ENCODE assay signal across 10 mouse cellular contexts in the genomic region with DNA sequence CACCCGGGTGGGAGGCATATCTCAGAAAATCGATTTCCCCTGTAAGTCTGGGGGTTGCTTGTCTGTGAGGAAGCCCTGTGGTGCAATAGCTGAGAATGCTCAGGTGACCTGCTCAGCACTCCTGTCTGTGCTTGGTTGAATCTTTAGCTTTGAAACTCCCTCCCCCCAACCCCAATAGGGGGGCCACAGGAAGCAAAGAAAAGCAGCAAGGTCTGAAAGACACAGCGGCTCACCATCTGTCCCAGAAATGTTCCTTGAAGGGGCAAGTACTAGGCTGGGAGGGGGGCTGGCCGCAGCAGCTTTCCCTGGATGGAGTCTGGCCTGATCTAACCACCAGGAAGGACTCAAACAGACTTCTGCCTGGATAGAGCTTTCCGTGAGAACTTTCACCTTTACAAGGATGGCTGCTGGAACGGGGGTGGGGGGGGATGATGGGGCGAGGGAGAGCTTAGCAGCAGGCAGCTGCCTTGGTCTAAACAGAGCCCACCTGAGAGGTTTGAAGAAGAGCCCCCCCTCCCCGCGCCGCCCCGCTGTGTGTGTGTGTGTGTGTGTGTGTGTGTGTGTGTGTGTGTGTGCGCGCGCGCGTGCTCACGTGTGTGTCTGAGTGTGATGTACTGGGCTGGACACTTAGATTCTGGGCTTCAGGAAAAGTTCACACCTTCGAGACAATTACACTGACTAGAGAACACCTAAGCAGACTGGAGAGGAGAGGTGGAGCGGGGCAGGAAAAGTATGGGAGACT. TPM values are rescaled to one million over a fixed set of nuclear protein-coding genes. Genes with fewer than 3 reads are reported as not detected.
DNase-seq lines count a peak whose midpoint lies in the region; ATAC-seq and TF ChIP-seq lines count a peak whose summit lies in the region.
"Had no signal": no experiment of that assay in that cellular context is flagged by ENCODE, and none has a peak within 500 bp of the region (broad histone marks: within the 10 kb centered on the region; RNA-seq: fewer than 3 reads in every experiment).

No protein-coding gene starts in this region.

- H3K36me3 ChIP-seq in kidney, embryonic 16.5 days (ENCODE audit: insufficient read depth, low read length), result no peaks in the 10 kb centered on the region
- no peaks in the 10 kb centered on the region for H3K36me3 ChIP-seq in embryonic facial prominence, embryonic 11.5 days (replicated peaks; ENCODE audit: control insufficient read depth, insufficient read depth, low read depth, low read length)
- no peaks in the 10 kb centered on the region for H3K36me3 ChIP-seq in hindbrain, postnatal 0 days (ENCODE audit: insufficient read depth, low read length)
- H3K36me3 ChIP-seq in neural tube, embryonic 11.5 days (ENCODE audit: control insufficient read depth, insufficient read depth, low read length), result no peaks in the 10 kb centered on the region

- H3K4me2 ChIP-seq in kidney, embryonic 16.5 days (replicated peaks; ENCODE audit: low read depth, low read length), result peak overlapping the region; percentile 99
- peak overlapping the region; percentile 25 for H3K4me2 ChIP-seq in embryonic facial prominence, embryonic 11.5 days (ENCODE audit: low read depth, low read length)
- H3K4me2 ChIP-seq in hindbrain, postnatal 0 days (ENCODE audit: low read depth, low read length), result peak overlapping the region; percentile 84
- H3K4me2 ChIP-seq in neural tube, embryonic 11.5 days (ENCODE audit: low read depth), result peak overlapping the region; percentile 79

- H3K27me3 ChIP-seq in kidney, embryonic 16.5 days (ENCODE audit: insufficient read depth, low read length), result peaks cover 45% of the 10 kb centered on the region
- peaks cover 29% of the 10 kb centered on the region for H3K27me3 ChIP-seq in embryonic facial prominence, embryonic 11.5 days (ENCODE audit: control insufficient read depth, insufficient read depth, low read length)
- no peaks in the 10 kb centered on the region for H3K27me3 ChIP-seq in hindbrain, postnatal 0 days (ENCODE audit: insufficient read depth, low read length)
- H3K27me3 ChIP-seq in neural tube, embryonic 11.5 days (ENCODE audit: control insufficient read depth, insufficient read depth, low read length), result peaks cover 18% of the 10 kb centered on the region

- no peaks in the 10 kb centered on the region for H3K9me3 ChIP-seq in kidney, embryonic 16.5 days (ENCODE audit: low read length)
- H3K9me3 ChIP-seq in embryonic facial prominence, embryonic 11.5 days (replicated peaks; ENCODE audit: control insufficient read depth, low read length), result no peaks in the 10 kb centered on the region
- H3K9me3 ChIP-seq in hindbrain, postnatal 0 days (ENCODE audit: low read length), result no peaks in the 10 kb centered on the region
- H3K9me3 ChIP-seq in neural tube, embryonic 11.5 days (ENCODE audit: control insufficient read depth, low read length), result no peaks in the 10 kb centered on the region

- H3K27ac ChIP-seq in kidney, embryonic 16.5 days (ENCODE audit: low read length), result no peak overlapping the region
- no peak overlapping the region for H3K27ac ChIP-seq in embryonic facial prominence, embryonic 11.5 days (replicated peaks; ENCODE audit: low read depth, low read length)
- H3K27ac ChIP-seq in hindbrain, postnatal 0 days, result no peak overlapping the region
- H3K27ac ChIP-seq in neural tube, embryonic 11.5 days (ENCODE audit: low read depth, low read length), result no peak overlapping the region
- H3K27ac ChIP-seq: macrophage had no signal

- 7% methylated on average over 15 of the region's 19 CpGs for WGBS in kidney, embryonic 16.5 days
- WGBS in embryonic facial prominence, embryonic 11.5 days, result 8% methylated on average over 15 of the region's 19 CpGs
- 9% methylated on average over 18 of the region's 19 CpGs for WGBS in hindbrain, postnatal 0 days
- 18% methylated on average over 17 of the region's 19 CpGs for WGBS in neural tube, embryonic 11.5 days

- peaks cover 13% of the 10 kb centered on the region for H3K4me1 ChIP-seq in kidney, embryonic 16.5 days (ENCODE audit: insufficient read depth, low read length)
- H3K4me1 ChIP-seq in embryonic facial prominence, embryonic 11.5 days (ENCODE audit: control insufficient read depth, insufficient read depth, low read length), result no peaks in the 10 kb centered on the region; the same call in 1 of the 2 replicates
- peaks cover 14% of the 10 kb centered on the region; the same call in 1 of the 2 replicates for H3K4me1 ChIP-seq in hindbrain, postnatal 0 days (ENCODE audit: insufficient read depth, low read length)
- peaks cover 7% of the 10 kb centered on the region for H3K4me1 ChIP-seq in neural tube, embryonic 11.5 days (ENCODE audit: control insufficient read depth, insufficient read depth, low read length)

- peak overlapping the region; percentile 67 for H3K4me3 ChIP-seq in kidney, embryonic 16.5 days (ENCODE audit: low read length)
- peak overlapping the region; percentile 63 for H3K4me3 ChIP-seq in embryonic facial prominence, embryonic 11.5 days (ENCODE audit: low read depth, low read length)
- peak overlapping the region; percentile 77 for H3K4me3 ChIP-seq in hindbrain, postnatal 0 days (ENCODE audit: low read length)
- H3K4me3 ChIP-seq in neural tube, embryonic 11.5 days (ENCODE audit: low read depth, low read length), result peak overlapping the region; percentile 72

- no peak overlapping the region for H3K9ac ChIP-seq in kidney, embryonic 16.5 days (replicated peaks; ENCODE audit: low read length)
- H3K9ac ChIP-seq in embryonic facial prominence, embryonic 11.5 days (replicated peaks; ENCODE audit: low read length), result no peak overlapping the region; the same call in 1 of the 2 replicates
- peak overlapping the region; percentile 94 for H3K9ac ChIP-seq in hindbrain, postnatal 0 days (replicated peaks; ENCODE audit: low read length)
- peak overlapping the region; percentile 85 for H3K9ac ChIP-seq in neural tube, embryonic 11.5 days (ENCODE audit: low read length)

- ATAC-seq in kidney, embryonic 16.5 days (ENCODE audit: low FRiP score, low TSS enrichment), result no peak
- no peak for ATAC-seq in embryonic facial prominence, embryonic 11.5 days (replicated peaks; ENCODE audit: insufficient number of reproducible peaks, low FRiP score, low TSS enrichment, low read depth)
- no peak for ATAC-seq in hindbrain, postnatal 0 days
- ATAC-seq in neural tube, embryonic 11.5 days (ENCODE audit: insufficient read depth, low FRiP score, low TSS enrichment), result no peak

- TF ChIP-seq CTCF in hindbrain, postnatal 0 days (IDR thresholded peaks at IDR 0.05; ENCODE audit: low read depth), result no peak

- DNase-seq in kidney, postnatal 36 days, result no peak
- no peak for DNase-seq in embryonic facial prominence, embryonic 11.5 days (ENCODE audit: low spot score)
- DNase-seq in hindbrain, postnatal 0 days (ENCODE audit: low spot score), result no peak
- no peak for DNase-seq in neural tube, embryonic 11.5 days (ENCODE audit: low spot score)
- no peak for DNase-seq in testis, postnatal 10 days (ENCODE audit: low spot score)
- no peak for DNase-seq in frontal cortex, postnatal 14 days (ENCODE audit: low spot score in 2 of 2)
- no peak for DNase-seq in lung, postnatal 14 days

RNA-seq across cellular contexts. Expression of gene Ube2ql1, which starts 2.1 kb away (rescaled TPM):
- 0.61 and 0.75 TPM in 2 replicates for polyA plus RNA-seq in kidney, embryonic 16.5 days (2015; fragmentation: Nextera tagmentation; extraction: Ambion mirVana)
- 2.6 and 3.2 TPM in 2 replicates for polyA plus RNA-seq in embryonic facial prominence, embryonic 11.5 days (2014; fragmentation: Nextera tagmentation; extraction: Ambion mirVana)
- 157 and 198 TPM in 2 replicates for total RNA-seq in hindbrain, postnatal 0 days (2014; rRNA removed)
- 25.0 and 28.6 TPM in 2 replicates for polyA plus RNA-seq in hindbrain, postnatal 0 days (2015; fragmentation: Nextera tagmentation; extraction: Ambion mirVana)
- polyA plus RNA-seq in neural tube, embryonic 11.5 days (2014; fragmentation: Nextera tagmentation; extraction: Ambion mirVana), result 16.8 and 17.2 TPM in 2 replicates
- polyA plus RNA-seq: erythroblast, embryonic 14.5 days; macrophage had no signal

Comparison
In these comparisons a context has a peak if more than half of its experiments do, and no peak if none do; other contexts are left out.
1. H3K4me2 ChIP-seq: peak in every context shown above with its lines; median percentile 99 in kidney, embryonic 16.5 days; 84 in hindbrain, postnatal 0 days; 79 in neural tube, embryonic 11.5 days; 25 in embryonic facial prominence, embryonic 11.5 days.
2. H3K9ac ChIP-seq: peak in hindbrain, postnatal 0 days (single experiment) and neural tube, embryonic 11.5 days (single experiment); none in kidney, embryonic 16.5 days (single experiment) and embryonic facial prominence, embryonic 11.5 days (single experiment).
3. Peak in every context shown above with its lines, with median percentiles within 50 percentile points of each other: H3K4me3 ChIP-seq.